Mouse (Mus musculus) limb, embryonic 13.5 days (tissue): ENCODE data around the gene Defb20. TPM values are rescaled to one million over a fixed set of nuclear protein-coding genes. Genes with fewer than 3 reads are reported as not detected.
"Not testable (repeated sequence)": the region's sequence is repeated elsewhere in the genome, so short reads cannot be mapped to it uniquely, and the experiment has no call there.

Source experiments
- ATAC-seq: fragments of 200-750 bp; cut with Nextera tagmentation; 2 replicates; pipeline ENCODE4 v1.8.0; 2017; ENCODE audit warnings: low read depth, moderate number of reproducible peaks, moderate TSS enrichment; ENCODE audit not compliant: low FRiP score
- H3K27ac ChIP-seq: fragments of 300-500 bp; sonication (generic); 2 replicates; pipeline ENCODE4 v1.5.1; 2015; ENCODE audit warnings: inconsistent platforms, mild to moderate bottlenecking, moderate library complexity
- H3K27me3 ChIP-seq: fragments of 300-500 bp; sonication (generic); 2 replicates; pipeline ENCODE4 v1.6.1; 2015; ENCODE audit warnings: mild to moderate bottlenecking, inconsistent platforms
- H3K36me3 ChIP-seq: fragments of 300-500 bp; sonication (generic); 2 replicates; pipeline ENCODE4 v1.6.1; 2015; ENCODE audit warnings: inconsistent platforms, mild to moderate bottlenecking, moderate library complexity
- H3K4me1 ChIP-seq: fragments of 300-500 bp; sonication (generic); 2 replicates; pipeline ENCODE4 v1.6.1; 2015; ENCODE audit warnings: inconsistent platforms
- H3K4me2 ChIP-seq: fragments of 300-500 bp; sonication (generic); replicated peaks from 2 replicates; pipeline ENCODE4 v1.6.1; 2015; ENCODE audit warnings: inconsistent platforms, mild to moderate bottlenecking, moderate library complexity
- H3K4me3 ChIP-seq: fragments of 300-500 bp; sonication (generic); 2 replicates; pipeline ENCODE4 v1.5.1; 2015; ENCODE audit warnings: moderate library complexity, mild to moderate bottlenecking, inconsistent platforms
- H3K9ac ChIP-seq: fragments of 300-500 bp; sonication (generic); 2 replicates; pipeline ENCODE4 v1.6.1; 2015; ENCODE audit warnings: mild to moderate bottlenecking, inconsistent platforms
- H3K9me3 ChIP-seq: fragments of 300-500 bp; sonication (generic); 2 replicates; pipeline ENCODE4 v1.6.1; 2016; ENCODE audit warnings: inconsistent platforms
- WGBS: fragments of 180-500 bp; shearing (Covaris S2); methylation state at CpG from one replicate; pipeline ENCODE4 v1.1.7; 2015; 5-methylcytosine and 5-hydroxymethylcytosine counted together
- polyA plus RNA-seq: library from polyadenylated mRNA; unstranded; fragments of >200 nt; fragmentation: Nextera tagmentation; extraction: Ambion mirVana; gene quantifications from 2 replicates; pipeline ENCODE4 v1.2.1, GENCODE M21; 2015

Defb20 gene
- not detected in 2 replicates for polyA plus RNA-seq

DNA sequence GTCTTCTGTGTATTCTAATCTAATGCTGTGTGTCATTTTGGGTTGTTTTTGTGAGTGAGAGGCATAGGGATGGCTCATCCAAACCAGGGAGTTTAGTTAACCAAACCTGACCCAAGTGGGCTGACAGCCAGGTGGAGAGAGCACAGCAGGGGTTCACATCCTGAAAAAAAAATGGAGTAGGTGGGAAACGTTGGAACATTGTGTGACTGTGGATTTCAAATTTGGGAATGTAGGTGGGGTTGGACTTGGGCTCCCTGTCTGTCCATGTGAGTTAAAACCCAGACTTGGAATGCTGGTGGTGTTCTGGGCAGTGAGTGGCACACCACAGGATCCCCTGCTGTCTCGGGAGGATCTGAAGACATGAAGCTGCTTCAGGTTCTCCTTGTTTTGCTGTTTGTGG, at the start of gene Defb20:
TSS of gene Defb20 (plus strand) at position 301 of the 400 bp plus-strand sequence.
- WGBS, result 57% methylated on average over 2 of the region's 2 CpGs
- no peak for ATAC-seq

DNA sequence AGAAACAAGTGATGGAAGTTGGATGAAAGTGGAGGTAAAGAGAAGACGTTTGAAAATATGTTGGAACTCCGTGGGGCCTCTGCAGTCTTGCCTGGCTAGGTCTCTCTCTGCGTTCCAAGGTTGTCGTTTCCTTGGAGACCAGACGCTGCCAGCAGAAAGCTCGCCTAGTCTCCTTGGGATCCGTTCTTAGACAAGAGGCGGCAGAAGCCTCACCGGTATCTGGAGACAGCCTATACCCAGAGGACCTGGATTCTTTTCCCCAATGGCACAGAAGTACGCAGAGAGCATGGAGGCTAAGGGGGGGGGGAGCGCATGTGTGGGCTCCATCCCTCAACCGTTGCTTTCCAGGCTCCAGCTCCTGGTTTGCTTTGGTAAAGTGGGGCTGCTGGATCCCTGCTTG, 49.4 kb upstream of the Defb20 start:
- Histone ChIP-seq H3K27me3 (no peaks in the 10 kb centered on the region), H3K4me3 (no peak overlapping the region), H3K4me1 (peaks cover 5% of the 10 kb centered on the region; the same call in 1 of the 2 replicates), H3K9ac (0 out of 2 replicates have a peak overlapping the region, but pooled peaks have one; percentile 19), H3K36me3 (no peaks in the 10 kb centered on the region), H3K4me2 (peak overlapping the region; percentile 48), H3K9me3 (no peaks in the 10 kb centered on the region), H3K27ac (no peak overlapping the region)
- WGBS, result 8% methylated on average over 12 of the region's 12 CpGs
- ATAC-seq, result no peak

More for the DNA sequence above, at the start of gene Defb20:
- Histone ChIP-seq H3K4me2 (no peak within 1 kb of the TSS), H3K9me3 (no peaks in the 10 kb centered on the region), H3K36me3 (no peaks in the 10 kb centered on the region), H3K27me3 (0 out of 2 replicates have a peak, but pooled peaks cover 7% of the 10 kb centered on the region), H3K4me1 (no peaks in the 10 kb centered on the region), H3K9ac (no peak within 1 kb of the TSS), H3K4me3 (no peak within 1 kb of the TSS), H3K27ac (no peak within 1 kb of the TSS)

DNA sequence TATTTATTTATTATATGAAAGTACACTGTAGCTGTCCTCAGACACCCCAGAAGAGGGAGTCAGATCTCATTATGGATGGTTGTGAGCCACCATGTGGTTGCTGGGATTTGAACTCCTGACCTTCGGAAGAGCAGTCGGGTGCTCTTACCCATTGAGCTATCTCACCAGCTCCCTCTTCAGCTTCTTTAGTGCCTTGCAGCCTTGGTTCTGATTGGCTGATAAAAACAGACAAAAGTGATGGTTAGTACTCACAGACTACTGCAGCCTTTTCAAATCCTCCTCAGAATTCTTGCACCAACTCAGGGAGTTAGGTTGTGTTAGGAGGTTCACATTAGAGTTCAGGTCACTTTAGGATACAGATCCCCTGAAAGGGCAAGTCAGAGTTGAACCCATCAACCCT, 48.4 kb upstream of the Defb20 start:
- not testable (repeated sequence) for H3K4me1 ChIP-seq, H3K27me3 ChIP-seq, H3K9ac ChIP-seq, H3K4me2 ChIP-seq, ATAC-seq, H3K27ac ChIP-seq, H3K36me3 ChIP-seq, H3K4me3 ChIP-seq, H3K9me3 ChIP-seq
- 83% methylated on average over 2 of the region's 2 CpGs for WGBS

DNA sequence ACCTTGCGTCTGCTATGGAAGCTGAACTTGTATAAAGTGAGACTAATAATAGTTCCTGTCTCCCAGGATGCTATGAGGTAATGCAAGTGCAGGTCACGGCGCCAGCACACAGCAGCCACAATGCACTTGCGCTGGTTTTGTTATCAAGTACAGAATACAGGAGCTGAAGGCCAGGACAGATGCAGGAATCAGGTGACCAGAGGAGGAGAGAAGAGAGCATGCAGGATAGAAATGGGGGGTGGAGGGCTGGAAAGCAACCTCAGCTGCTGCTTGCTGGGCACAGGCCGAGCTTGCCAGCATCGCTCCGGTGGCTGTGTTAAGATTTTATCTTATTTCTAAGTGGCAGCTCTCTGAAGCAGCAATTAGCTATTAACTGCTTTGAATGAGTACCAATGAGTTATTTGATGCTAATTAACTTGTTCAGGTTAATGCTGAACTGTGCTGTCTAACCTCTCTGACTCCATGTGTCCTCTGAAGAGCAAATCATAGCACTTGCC, 40.4 kb upstream of the Defb20 start:
- Histone ChIP-seq H3K36me3 (no peaks in the 10 kb centered on the region), H3K9me3 (no peaks in the 10 kb centered on the region), H3K27ac (no peak overlapping the region), H3K27me3 (no peaks in the 10 kb centered on the region), H3K9ac (no peak overlapping the region), H3K4me3 (no peak overlapping the region), H3K4me2 (no peak overlapping the region), H3K4me1 (0 out of 2 replicates have a peak, but pooled peaks cover 4% of the 10 kb centered on the region)
- no peak for ATAC-seq
- WGBS, result 81% methylated on average over 7 of the region's 7 CpGs

DNA sequence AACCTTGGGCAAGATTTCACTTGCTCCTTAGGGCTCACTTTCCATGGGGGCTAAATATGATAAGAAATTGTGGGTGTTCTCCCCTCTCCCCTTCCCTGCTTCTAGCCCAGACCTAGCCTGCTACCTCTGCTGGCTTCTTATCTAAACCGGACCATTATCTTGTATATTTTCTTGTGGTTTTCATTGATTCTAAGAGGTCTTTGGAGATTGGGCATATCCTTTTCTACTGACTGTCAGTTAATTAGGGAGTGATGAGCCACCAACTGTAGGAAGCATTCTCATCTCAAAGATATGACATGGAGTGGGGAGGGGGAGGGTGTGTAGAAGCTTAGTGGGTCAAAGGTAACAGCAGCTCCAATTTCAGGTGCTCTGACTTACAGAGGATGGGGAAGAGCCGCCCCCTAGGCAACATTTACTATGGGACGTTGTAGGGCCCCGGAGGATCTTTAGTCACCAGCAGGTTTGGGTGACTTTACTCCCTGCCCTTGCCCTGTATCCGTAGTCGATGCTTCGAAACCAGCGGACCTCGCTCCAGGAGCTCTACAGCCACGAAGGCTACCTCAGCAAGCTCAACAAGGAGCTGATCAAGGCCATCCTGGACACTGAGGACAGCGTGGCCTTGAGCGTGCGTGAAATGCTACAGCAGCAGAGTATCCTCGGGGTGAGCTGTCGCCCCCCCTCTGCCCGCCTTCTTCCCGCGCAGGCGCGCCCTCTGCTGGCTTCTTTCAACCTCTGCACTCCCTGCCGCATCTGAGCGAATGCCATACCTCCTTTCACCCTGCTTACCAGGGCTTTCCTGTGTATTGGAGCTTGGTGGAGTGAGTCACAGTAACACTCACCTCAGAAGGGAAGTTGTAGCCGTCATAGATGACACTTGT, 39.6 kb upstream of the Defb20 start:
- Histone ChIP-seq H3K27ac (no peak overlapping the region), H3K4me1 (0 out of 2 replicates have a peak, but pooled peaks cover 4% of the 10 kb centered on the region), H3K36me3 (no peaks in the 10 kb centered on the region), H3K27me3 (no peaks in the 10 kb centered on the region), H3K4me2 (peak overlapping the region; percentile 68), H3K4me3 (peak overlapping the region; percentile 40), H3K9me3 (no peaks in the 10 kb centered on the region), H3K9ac (peak overlapping the region; percentile 66)
- WGBS, result 3% methylated on average over 22 of the region's 23 CpGs
- ATAC-seq, result peak; percentile 82

DNA sequence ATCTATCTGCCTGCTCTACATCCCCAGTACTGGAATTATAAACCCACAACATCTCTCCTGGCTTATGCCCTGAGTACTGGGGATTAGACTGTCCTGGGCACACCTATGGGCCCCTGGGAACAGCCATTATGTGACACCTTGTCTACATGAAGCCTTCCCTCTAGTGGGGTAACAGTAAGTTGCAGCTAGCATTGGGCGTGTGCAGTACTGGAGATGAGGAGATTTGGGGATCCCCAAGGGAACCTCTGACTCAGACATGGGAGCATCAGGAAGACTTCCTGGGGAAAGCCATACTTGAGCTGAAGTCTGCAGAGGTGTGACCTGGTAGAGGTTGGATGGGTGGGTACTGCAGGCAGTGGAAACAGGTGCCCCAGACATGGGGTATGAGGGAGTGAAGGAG, 37.9 kb upstream of the Defb20 start:
- Histone ChIP-seq H3K27ac (no peak overlapping the region), H3K4me2 (no peak overlapping the region), H3K36me3 (no peaks in the 10 kb centered on the region), H3K9ac (no peak overlapping the region), H3K9me3 (no peaks in the 10 kb centered on the region), H3K4me1 (0 out of 2 replicates have a peak, but pooled peaks cover 4% of the 10 kb centered on the region), H3K4me3 (no peak overlapping the region), H3K27me3 (no peaks in the 10 kb centered on the region)
- no peak for ATAC-seq
- 65% methylated on average over 1 of the region's 1 CpGs for WGBS

DNA sequence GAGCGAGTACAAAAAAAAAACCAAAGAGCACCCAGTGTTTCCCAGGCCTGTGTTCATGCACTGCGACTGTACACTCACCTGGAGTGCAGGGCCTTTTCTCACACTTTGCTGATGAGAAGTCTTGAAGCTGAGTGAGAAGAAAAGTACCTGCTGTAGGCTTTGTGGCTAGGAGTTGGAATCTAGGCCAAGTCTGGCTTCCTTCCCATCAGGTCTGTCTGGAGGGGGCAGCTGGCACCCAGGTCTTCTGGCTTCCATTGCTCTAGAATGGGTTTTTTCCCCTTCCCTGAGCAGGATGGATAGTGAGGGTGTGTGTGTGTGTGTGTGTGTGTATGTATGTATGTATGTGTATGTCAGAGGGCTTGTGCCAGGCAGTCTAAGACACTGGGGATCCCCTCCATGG, 37.0 kb upstream of the Defb20 start:
- Histone ChIP-seq H3K4me3 (no peak overlapping the region), H3K9me3 (no peaks in the 10 kb centered on the region), H3K36me3 (no peaks in the 10 kb centered on the region), H3K4me2 (no peak overlapping the region), H3K27me3 (no peaks in the 10 kb centered on the region), H3K4me1 (0 out of 2 replicates have a peak, but pooled peaks cover 4% of the 10 kb centered on the region), H3K27ac (no peak overlapping the region), H3K9ac (no peak overlapping the region)
- 76% methylated on average over 2 of the region's 2 CpGs for WGBS
- no peak for ATAC-seq

DNA sequence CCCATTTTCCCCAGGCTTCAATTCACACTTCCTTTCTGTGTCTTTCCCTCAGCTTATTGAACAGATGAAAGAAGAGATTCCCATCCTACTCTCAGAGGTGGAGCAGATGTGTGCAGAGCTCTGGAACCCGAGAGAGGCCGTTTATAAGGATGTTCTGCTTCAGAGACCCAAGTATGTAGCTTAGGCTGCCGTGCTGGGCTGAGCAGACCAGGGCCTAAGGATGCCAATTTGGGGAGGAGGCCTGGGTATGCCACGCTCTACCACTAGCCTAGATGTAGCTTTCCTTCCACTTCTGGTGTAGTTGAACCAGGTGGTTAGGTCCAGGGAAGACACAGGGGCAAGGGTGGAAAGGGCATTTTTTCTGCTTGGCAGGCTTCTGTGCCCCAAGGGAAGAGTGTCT, 34.5 kb upstream of the Defb20 start:
- no peak for ATAC-seq

DNA sequence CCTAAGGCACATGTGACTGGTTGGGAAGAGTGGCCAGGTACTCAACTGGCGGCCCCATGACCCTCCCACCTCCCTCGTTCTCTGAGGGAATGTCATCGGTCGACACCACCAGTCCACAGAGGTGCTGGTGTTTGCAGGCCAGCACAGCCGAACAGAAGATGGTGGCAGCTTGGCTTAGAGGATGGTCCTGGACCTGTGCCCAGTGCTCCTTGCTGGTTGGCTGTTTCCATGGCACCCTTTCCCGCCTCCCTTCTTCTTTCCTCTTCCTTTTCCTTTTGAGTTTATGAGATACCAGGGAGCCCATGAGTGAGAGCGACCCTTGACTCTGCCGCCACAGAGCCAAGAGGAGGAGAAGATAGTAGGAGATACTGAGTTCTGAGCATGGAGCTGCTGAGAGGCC, 33.6 kb upstream of the Defb20 start:
- H3K4me1 ChIP-seq, result no peaks in the 10 kb centered on the region
- H3K27ac ChIP-seq, result no peak overlapping the region
- no peak overlapping the region for H3K9ac ChIP-seq
- ATAC-seq, result no peak
- H3K36me3 ChIP-seq, result no peaks in the 10 kb centered on the region
- 89% methylated on average over 8 of the region's 8 CpGs for WGBS
- no peaks in the 10 kb centered on the region for H3K27me3 ChIP-seq
- no peak overlapping the region for H3K4me2 ChIP-seq
- no peak overlapping the region for H3K4me3 ChIP-seq
- H3K9me3 ChIP-seq, result no peaks in the 10 kb centered on the region

More for the DNA sequence above, 34.5 kb upstream of the Defb20 start:
- Histone ChIP-seq H3K27me3 (no peaks in the 10 kb centered on the region), H3K9ac (no peak overlapping the region), H3K4me3 (no peak overlapping the region), H3K27ac (no peak overlapping the region), H3K9me3 (no peaks in the 10 kb centered on the region), H3K4me2 (no peak overlapping the region), H3K4me1 (0 out of 2 replicates have a peak, but pooled peaks cover under 1% of the 10 kb centered on the region), H3K36me3 (no peaks in the 10 kb centered on the region)
- 72% methylated on average over 4 of the region's 4 CpGs for WGBS

DNA sequence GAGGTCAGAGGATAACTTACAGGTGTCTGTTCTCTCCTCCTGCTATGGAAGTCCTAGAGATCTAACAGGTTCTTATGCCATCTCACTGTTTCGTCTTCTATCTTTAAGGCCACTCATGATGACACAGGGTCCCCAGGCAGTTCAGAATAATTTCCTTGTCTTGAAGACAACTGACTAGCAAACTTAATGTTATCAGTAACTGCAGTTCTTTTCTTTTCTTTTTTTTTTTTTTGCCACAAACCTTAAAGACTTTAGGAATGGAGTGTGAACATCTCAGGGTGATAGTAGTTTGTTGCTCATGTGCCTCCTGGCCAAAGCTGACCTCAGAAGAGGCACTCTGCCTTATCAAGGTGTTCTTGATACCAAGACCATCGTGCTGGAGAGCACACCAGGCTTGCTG, 30.2 kb upstream of the Defb20 start:
- ATAC-seq, result no peak
- no peak overlapping the region for H3K4me2 ChIP-seq
- WGBS, result 72% methylated on average over 2 of the region's 2 CpGs

DNA sequence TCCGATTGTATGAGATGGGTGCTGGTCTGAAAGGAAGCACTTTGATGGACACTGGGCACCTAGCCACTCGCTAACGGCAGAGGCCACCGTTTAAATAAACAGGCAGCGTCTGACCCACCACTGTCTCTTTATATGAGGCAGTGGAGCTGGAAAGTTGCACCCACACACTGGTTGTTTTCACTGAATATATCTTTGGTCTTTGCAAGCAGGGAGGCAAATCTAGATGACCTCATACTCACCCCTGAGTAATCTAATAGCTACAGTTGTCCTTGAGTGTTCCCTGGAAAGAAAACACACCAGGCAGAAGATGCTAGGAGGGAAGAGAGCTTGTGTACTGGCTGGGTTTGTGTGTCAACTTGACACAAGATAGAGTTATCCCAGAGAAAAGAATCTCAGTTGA, 29.4 kb upstream of the Defb20 start:
- no peaks in the 10 kb centered on the region for H3K4me1 ChIP-seq
- ATAC-seq, result no peak
- H3K27ac ChIP-seq, result no peak overlapping the region
- H3K4me3 ChIP-seq, result no peak overlapping the region
- no peaks in the 10 kb centered on the region for H3K9me3 ChIP-seq
- no peaks in the 10 kb centered on the region for H3K36me3 ChIP-seq
- H3K9ac ChIP-seq, result no peak overlapping the region
- H3K27me3 ChIP-seq, result no peaks in the 10 kb centered on the region
- H3K4me2 ChIP-seq, result no peak overlapping the region
- WGBS, result 58% methylated on average over 5 of the region's 5 CpGs

More for the DNA sequence above, 30.2 kb upstream of the Defb20 start:
- no peak overlapping the region for H3K9ac ChIP-seq
- H3K36me3 ChIP-seq, result no peaks in the 10 kb centered on the region
- no peak overlapping the region for H3K4me3 ChIP-seq
- no peak overlapping the region for H3K27ac ChIP-seq
- H3K9me3 ChIP-seq, result no peaks in the 10 kb centered on the region
- H3K27me3 ChIP-seq, result no peaks in the 10 kb centered on the region
- no peaks in the 10 kb centered on the region for H3K4me1 ChIP-seq

DNA sequence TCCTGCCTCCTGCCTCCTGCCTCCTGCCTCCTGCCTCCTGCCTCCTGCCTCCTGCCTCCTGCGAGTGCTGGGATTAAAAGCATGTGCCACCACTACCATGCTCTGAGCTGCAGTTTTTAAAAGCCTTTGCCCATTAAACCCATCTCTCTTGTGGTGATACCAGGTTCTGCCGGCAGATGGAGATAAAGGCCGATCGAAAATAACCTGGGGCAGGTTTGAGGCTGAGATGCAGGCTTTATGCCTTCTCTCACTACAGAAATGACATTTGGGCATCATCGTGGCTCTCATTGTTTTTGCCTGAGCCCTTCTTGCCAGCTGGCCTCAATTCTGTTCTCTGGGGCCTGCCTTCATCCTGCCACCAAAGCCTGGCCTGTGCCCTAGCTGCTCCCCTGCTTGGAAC, 26.6 kb upstream of the Defb20 start:
- no peaks in the 10 kb centered on the region for H3K36me3 ChIP-seq
- no peak overlapping the region for H3K27ac ChIP-seq
- no peak overlapping the region for H3K9ac ChIP-seq
- H3K9me3 ChIP-seq, result no peaks in the 10 kb centered on the region
- no peak overlapping the region for H3K4me3 ChIP-seq
- no peak overlapping the region for H3K4me2 ChIP-seq
- WGBS, result 6% methylated on average over 5 of the region's 5 CpGs
- H3K4me1 ChIP-seq, result 0 out of 2 replicates have a peak, but pooled peaks cover 4% of the 10 kb centered on the region
- no peaks in the 10 kb centered on the region for H3K27me3 ChIP-seq
- no peak for ATAC-seq
